Mouse (Mus musculus): ENCODE data around the gene Olfr1047. TPM values are rescaled to one million over a fixed set of nuclear protein-coding genes. Genes with fewer than 3 reads are reported as not detected.
"Not testable (repeated sequence)": the region's sequence is repeated elsewhere in the genome, so short reads cannot be mapped to it uniquely, and the experiment has no call there.

The Olfr1047 gene
- total RNA-seq (2015; ENCODE audit: low replicate concordance) (not detected in 2 replicates), total RNA-seq (2017; ENCODE audit: low replicate concordance) (not detected in 2 replicates)

GRCm38 (mm10) chr2:86231301-86231700, at the start of gene Olfr1047:
Olfr1047 (minus strand) TSS chr2:86231401.
- ATAC-seq (replicated peaks; ENCODE audit: low FRiP score, poor library complexity, severe bottlenecking), result no peak

- not testable (repeated sequence) for ATAC-seq (replicated peaks; ENCODE audit: low FRiP score, poor library complexity, severe bottlenecking)
These were observed 47.8 kb upstream of the Olfr1047 start, which contains the start of gene Olfr1051 for GRCm38 (mm10) chr2:86278988-86279387. Olfr1051 (minus strand) TSS chr2:86279088.

- not testable (repeated sequence) for ATAC-seq (replicated peaks; ENCODE audit: low FRiP score, poor library complexity, severe bottlenecking)
These were observed 27.0 kb upstream of the Olfr1047 start, which contains the start of gene Olfr1049 for GRCm38 (mm10) chr2:86258228-86258627. Olfr1049 (minus strand) TSS chr2:86258328.

GRCm38 (mm10) chr2:86240189-86240588, 9.0 kb upstream of the Olfr1047 start, which contains the start of gene Olfr1048:
Olfr1048 (minus strand) TSS chr2:86240289.
- no peak for ATAC-seq (replicated peaks; ENCODE audit: low FRiP score, poor library complexity, severe bottlenecking)

GRCm38 (mm10) chr2:86219214-86219613, 12.0 kb downstream of the Olfr1047 start, which contains the start of gene Olfr1046:
Olfr1046 (minus strand) TSS chr2:86219314.
- ATAC-seq (replicated peaks; ENCODE audit: low FRiP score, poor library complexity, severe bottlenecking), result no peak

- ATAC-seq (replicated peaks; ENCODE audit: low FRiP score, poor library complexity, severe bottlenecking), result no peak
These were observed 28.3 kb downstream of the Olfr1047 start, which contains the start of gene Olfr1045 for GRCm38 (mm10) chr2:86202909-86203308. Olfr1045 (minus strand) TSS chr2:86203009.

- ATAC-seq (replicated peaks; ENCODE audit: low FRiP score, poor library complexity, severe bottlenecking), result no peak
These were observed 35.3 kb downstream of the Olfr1047 start for GRCm38 (mm10) chr2:86195863-86196262.

GRCm38 (mm10) chr2:86185583-86185982, 45.6 kb downstream of the Olfr1047 start, which contains the start of gene Olfr52:
Olfr52 (minus strand) TSS chr2:86185683.
- no peak for ATAC-seq (replicated peaks; ENCODE audit: low FRiP score, poor library complexity, severe bottlenecking)

- ATAC-seq (replicated peaks; ENCODE audit: low FRiP score, poor library complexity, severe bottlenecking), result no peak
These were observed 51.3 kb downstream of the Olfr1047 start for GRCm38 (mm10) chr2:86179950-86180349.

GRCm38 (mm10) chr2:86177720-86178119, 53.5 kb downstream of the Olfr1047 start, which contains the start of gene Olfr1044:
Olfr1044 (minus strand) TSS chr2:86177820.
- no peak for ATAC-seq (replicated peaks; ENCODE audit: low FRiP score, poor library complexity, severe bottlenecking)

Other genes with a start within 250 kb of the Olfr1047 start
- gene Olfr1031, start 241.1 kb downstream of the Olfr1047 start, total RNA-seq (2015; ENCODE audit: low replicate concordance), result not detected in 2 replicates
- gene Olfr1031, start 241.1 kb downstream of the Olfr1047 start, total RNA-seq (2017; ENCODE audit: low replicate concordance), result not detected in 2 replicates
- not detected in 2 replicates for gene Olfr1032, start 225.9 kb downstream of the Olfr1047 start, total RNA-seq (2015; ENCODE audit: low replicate concordance)
- not detected in 2 replicates for gene Olfr1032, start 225.9 kb downstream of the Olfr1047 start, total RNA-seq (2017; ENCODE audit: low replicate concordance)
- not detected in 2 replicates for gene Olfr1033, start 210.8 kb downstream of the Olfr1047 start, total RNA-seq (2015; ENCODE audit: low replicate concordance)
- gene Olfr1033, start 210.8 kb downstream of the Olfr1047 start, total RNA-seq (2017; ENCODE audit: low replicate concordance), result not detected in 2 replicates
- not detected in 2 replicates for gene Olfr1034, start 185.5 kb downstream of the Olfr1047 start, total RNA-seq (2015; ENCODE audit: low replicate concordance)
- gene Olfr1034, start 185.5 kb downstream of the Olfr1047 start, total RNA-seq (2017; ENCODE audit: low replicate concordance), result not detected in 2 replicates
- gene Olfr1036, start 157.4 kb downstream of the Olfr1047 start, total RNA-seq (2015; ENCODE audit: low replicate concordance), result not detected in 2 replicates
- not detected in 2 replicates for gene Olfr1036, start 157.4 kb downstream of the Olfr1047 start, total RNA-seq (2017; ENCODE audit: low replicate concordance)
- not detected in 2 replicates for gene Olfr1037, start 144.0 kb downstream of the Olfr1047 start, total RNA-seq (2015; ENCODE audit: low replicate concordance)
- gene Olfr1037, start 144.0 kb downstream of the Olfr1047 start, total RNA-seq (2017; ENCODE audit: low replicate concordance), result not detected in 2 replicates
- gene Olfr1039, start 95.5 kb downstream of the Olfr1047 start, total RNA-seq (2015; ENCODE audit: low replicate concordance), result not detected in 2 replicates
- not detected in 2 replicates for gene Olfr1039, start 95.5 kb downstream of the Olfr1047 start, total RNA-seq (2017; ENCODE audit: low replicate concordance)
- not detected in 2 replicates for gene Olfr1040, start 84.7 kb downstream of the Olfr1047 start, total RNA-seq (2015; ENCODE audit: low replicate concordance)
- gene Olfr1040, start 84.7 kb downstream of the Olfr1047 start, total RNA-seq (2017; ENCODE audit: low replicate concordance), result 2.2 TPM in 1 of 2 replicates, not detected in the other
- gene Olfr1042, start 69.6 kb downstream of the Olfr1047 start, total RNA-seq (2015; ENCODE audit: low replicate concordance), result not detected in 2 replicates
- not detected in 2 replicates for gene Olfr1042, start 69.6 kb downstream of the Olfr1047 start, total RNA-seq (2017; ENCODE audit: low replicate concordance)
- not detected in 2 replicates for gene Olfr1043, start 63.9 kb downstream of the Olfr1047 start, total RNA-seq (2015; ENCODE audit: low replicate concordance)
- gene Olfr1043, start 63.9 kb downstream of the Olfr1047 start, total RNA-seq (2017; ENCODE audit: low replicate concordance), result not detected in 2 replicates
- not detected in 2 replicates for gene Olfr1044, start 53.6 kb downstream of the Olfr1047 start, total RNA-seq (2015; ENCODE audit: low replicate concordance)
- 1.1 TPM in 1 of 2 replicates, not detected in the other for gene Olfr1044, start 53.6 kb downstream of the Olfr1047 start, total RNA-seq (2017; ENCODE audit: low replicate concordance)
- not detected in 2 replicates for gene Olfr52, start 45.7 kb downstream of the Olfr1047 start, total RNA-seq (2015; ENCODE audit: low replicate concordance)
- not detected in 2 replicates for gene Olfr52, start 45.7 kb downstream of the Olfr1047 start, total RNA-seq (2017; ENCODE audit: low replicate concordance)
- gene Olfr1045, start 28.4 kb downstream of the Olfr1047 start, total RNA-seq (2015; ENCODE audit: low replicate concordance), result not detected in 2 replicates
- gene Olfr1045, start 28.4 kb downstream of the Olfr1047 start, total RNA-seq (2017; ENCODE audit: low replicate concordance), result not detected in 2 replicates
- not detected in 2 replicates for gene Olfr1046, start 12.1 kb downstream of the Olfr1047 start, total RNA-seq (2015; ENCODE audit: low replicate concordance)
- gene Olfr1046, start 12.1 kb downstream of the Olfr1047 start, total RNA-seq (2017; ENCODE audit: low replicate concordance), result not detected in 2 replicates
- not detected in 2 replicates for gene Olfr1048, start 8.9 kb upstream of the Olfr1047 start, total RNA-seq (2015; ENCODE audit: low replicate concordance)
- not detected in 2 replicates for gene Olfr1048, start 8.9 kb upstream of the Olfr1047 start, total RNA-seq (2017; ENCODE audit: low replicate concordance)
- gene Olfr1049, start 26.9 kb upstream of the Olfr1047 start, total RNA-seq (2015; ENCODE audit: low replicate concordance), result not detected in 2 replicates
- not detected in 2 replicates for gene Olfr1049, start 26.9 kb upstream of the Olfr1047 start, total RNA-seq (2017; ENCODE audit: low replicate concordance)
- gene Olfr1051, start 47.7 kb upstream of the Olfr1047 start, total RNA-seq (2015; ENCODE audit: low replicate concordance), result not detected in 2 replicates
- gene Olfr1051, start 47.7 kb upstream of the Olfr1047 start, total RNA-seq (2017; ENCODE audit: low replicate concordance), result not detected in 2 replicates
- not detected in 2 replicates for gene Olfr1052, start 61.1 kb upstream of the Olfr1047 start, total RNA-seq (2015; ENCODE audit: low replicate concordance)
- gene Olfr1052, start 61.1 kb upstream of the Olfr1047 start, total RNA-seq (2017; ENCODE audit: low replicate concordance), result 1.2 TPM in 1 of 2 replicates, not detected in the other
- not detected in 2 replicates for gene Olfr1053, start 83.9 kb upstream of the Olfr1047 start, total RNA-seq (2015; ENCODE audit: low replicate concordance)
- not detected in 2 replicates for gene Olfr1053, start 83.9 kb upstream of the Olfr1047 start, total RNA-seq (2017; ENCODE audit: low replicate concordance)
- not detected in 2 replicates for gene Olfr1054, start 104.0 kb upstream of the Olfr1047 start, total RNA-seq (2015; ENCODE audit: low replicate concordance)
- gene Olfr1054, start 104.0 kb upstream of the Olfr1047 start, total RNA-seq (2017; ENCODE audit: low replicate concordance), result not detected in 2 replicates
- not detected in 2 replicates for gene Olfr1055, start 118.9 kb upstream of the Olfr1047 start, total RNA-seq (2015; ENCODE audit: low replicate concordance)
- not detected in 2 replicates for gene Olfr1055, start 118.9 kb upstream of the Olfr1047 start, total RNA-seq (2017; ENCODE audit: low replicate concordance)
- not detected in 2 replicates for gene Olfr1056, start 131.1 kb upstream of the Olfr1047 start, total RNA-seq (2015; ENCODE audit: low replicate concordance)
- gene Olfr1056, start 131.1 kb upstream of the Olfr1047 start, total RNA-seq (2017; ENCODE audit: low replicate concordance), result not detected in 2 replicates
- gene Olfr1057, start 147.0 kb upstream of the Olfr1047 start, total RNA-seq (2015; ENCODE audit: low replicate concordance), result not detected in 2 replicates
- gene Olfr1057, start 147.0 kb upstream of the Olfr1047 start, total RNA-seq (2017; ENCODE audit: low replicate concordance), result not detected in 2 replicates
- not detected in 2 replicates for gene Olfr1058, start 157.2 kb upstream of the Olfr1047 start, total RNA-seq (2015; ENCODE audit: low replicate concordance)
- gene Olfr1058, start 157.2 kb upstream of the Olfr1047 start, total RNA-seq (2017; ENCODE audit: low replicate concordance), result not detected in 2 replicates
- not detected in 2 replicates for gene Olfr1061, start 182.6 kb upstream of the Olfr1047 start, total RNA-seq (2015; ENCODE audit: low replicate concordance)
- gene Olfr1061, start 182.6 kb upstream of the Olfr1047 start, total RNA-seq (2017; ENCODE audit: low replicate concordance), result not detected in 2 replicates
- gene Olfr1062, start 195.3 kb upstream of the Olfr1047 start, total RNA-seq (2015; ENCODE audit: low replicate concordance), result 0.42 TPM in 1 of 2 replicates, not detected in the other
- gene Olfr1062, start 195.3 kb upstream of the Olfr1047 start, total RNA-seq (2017; ENCODE audit: low replicate concordance), result not detected in 2 replicates
- not detected in 2 replicates for gene Olfr1065, start 219.2 kb upstream of the Olfr1047 start, total RNA-seq (2015; ENCODE audit: low replicate concordance)
- gene Olfr1065, start 219.2 kb upstream of the Olfr1047 start, total RNA-seq (2017; ENCODE audit: low replicate concordance), result not detected in 2 replicates
- not detected in 2 replicates for gene Olfr1066, start 224.9 kb upstream of the Olfr1047 start, total RNA-seq (2015; ENCODE audit: low replicate concordance)
- gene Olfr1066, start 224.9 kb upstream of the Olfr1047 start, total RNA-seq (2017; ENCODE audit: low replicate concordance), result not detected in 2 replicates